Mouse (Mus musculus) embryonic facial prominence, embryonic 14.5 days (tissue): ENCODE results near the gene Gimap8. TPM values are rescaled to one million over a fixed set of nuclear protein-coding genes. Genes with fewer than 3 reads are reported as not detected.

Source experiments
- polyA plus RNA-seq: library from polyadenylated mRNA; unstranded; fragments of >200 nt; fragmentation: Nextera tagmentation; extraction: Ambion mirVana; gene quantifications from 2 replicates; pipeline ENCODE4 v1.2.1, GENCODE M21; 2014

Gimap8 gene
- polyA plus RNA-seq, 1 experiment from 2014 or later, result 0.93 TPM

Other genes starting within 250 kb of the Gimap8 start
- 22.1 and 25.4 TPM in 2 replicates for gene Zfp467, start 201.4 kb upstream of the Gimap8 start, polyA plus RNA-seq
- gene Sspo, start 199.0 kb upstream of the Gimap8 start, polyA plus RNA-seq, result 0.29 and 1.1 TPM in 2 replicates
- 22.8 TPM in 2 replicates for gene Atp6v0e2, start 109.6 kb upstream of the Gimap8 start, polyA plus RNA-seq
- gene Lrrc61, start 92.4 kb upstream of the Gimap8 start, polyA plus RNA-seq, result 6.7 and 6.8 TPM in 2 replicates
- gene Rarres2, start 74.4 kb upstream of the Gimap8 start, polyA plus RNA-seq, result 21.9 and 29.1 TPM in 2 replicates
- gene Gm45021, start 57.6 kb upstream of the Gimap8 start, polyA plus RNA-seq, result not detected in 2 replicates
- gene Repin1, start 53.4 kb upstream of the Gimap8 start, polyA plus RNA-seq, result 23.1 and 23.4 TPM in 2 replicates
- not detected in 2 replicates for gene Gm44965, start 53.3 kb upstream of the Gimap8 start, polyA plus RNA-seq
- 5.9 and 6.1 TPM in 2 replicates for gene Zfp775, start 45.2 kb upstream of the Gimap8 start, polyA plus RNA-seq
- 0.77 and 0.90 TPM in 2 replicates for gene AI854703, start 20.5 kb upstream of the Gimap8 start, polyA plus RNA-seq
- gene Gimap9, start 28.9 kb downstream of the Gimap8 start, polyA plus RNA-seq, result 7.4 and 9.1 TPM in 2 replicates
- 12.6 and 13.3 TPM in 2 replicates for gene Gimap4, start 37.3 kb downstream of the Gimap8 start, polyA plus RNA-seq
- gene Gimap6, start 61.0 kb downstream of the Gimap8 start, polyA plus RNA-seq, result 19.6 and 22.8 TPM in 2 replicates
- 3.2 TPM in 1 of 2 replicates, not detected in the other for gene Gm28053, start 71.4 kb downstream of the Gimap8 start, polyA plus RNA-seq
- not detected in 2 replicates for gene Gimap7, start 71.4 kb downstream of the Gimap8 start, polyA plus RNA-seq
- gene Gimap1, start 91.8 kb downstream of the Gimap8 start, polyA plus RNA-seq, result 10.5 and 12.7 TPM in 2 replicates
- 5.2 and 5.3 TPM in 2 replicates for gene Gimap5, start 99.0 kb downstream of the Gimap8 start, polyA plus RNA-seq
- gene Gimap3, start 123.6 kb downstream of the Gimap8 start, polyA plus RNA-seq, result not detected in 2 replicates
- gene Tmem176a, start 193.7 kb downstream of the Gimap8 start, polyA plus RNA-seq, result 92.7 and 101 TPM in 2 replicates
- 244 and 254 TPM in 2 replicates for gene Tmem176b, start 194.3 kb downstream of the Gimap8 start, polyA plus RNA-seq
- 0.08 TPM in 1 of 2 replicates, not detected in the other for gene Aoc1, start 225.7 kb downstream of the Gimap8 start, polyA plus RNA-seq